Mouse (Mus musculus) C2C12 (cell line): ENCODE results near the gene Ehf. TPM values are rescaled to one million over a fixed set of nuclear protein-coding genes. Genes with fewer than 3 reads are reported as not detected.

Experiments used
- H3K27me3 ChIP-seq: one replicate; pipeline ENCODE4 v1.6.1; 2011; ENCODE audit not compliant: control insufficient read depth, insufficient read depth, insufficient read length
- H3K36me3 ChIP-seq: one replicate; pipeline ENCODE4 v1.6.1; 2011; ENCODE audit not compliant: control insufficient read depth, insufficient read depth
- H3K4me3 ChIP-seq: one replicate; pipeline ENCODE4 v1.5.1; 2011; ENCODE audit warnings: mild to moderate bottlenecking, control low read depth; ENCODE audit not compliant: poor library complexity, insufficient read depth, severe bottlenecking
- H3K79me2 ChIP-seq: one replicate; pipeline ENCODE4 v1.6.1; 2011; ENCODE audit not compliant: control insufficient read depth, insufficient read depth
- H3K79me3 ChIP-seq: one replicate; pipeline ENCODE4 v1.6.1; 2011; ENCODE audit warnings: low read depth, control low read depth
- H3ac ChIP-seq: one replicate; pipeline ENCODE3; 2011; ENCODE audit warnings: low read depth; ENCODE audit not compliant: control insufficient read depth, insufficient read length
- CEBPB ChIP-seq: IDR thresholded peaks from one replicate; pipeline ENCODE4 v1.6.1; 2011; ENCODE audit warnings: low read depth, mild to moderate bottlenecking, control low read depth, moderate library complexity
- CTCF ChIP-seq: IDR thresholded peaks from one replicate; pipeline ENCODE4 v1.5.1; 2011; ENCODE audit not compliant: control insufficient read depth, insufficient read depth, insufficient read length
- FOSL1 ChIP-seq: IDR thresholded peaks from one replicate; pipeline ENCODE4 v1.8.0; 2011; ENCODE audit warnings: mild to moderate bottlenecking, low read length; ENCODE audit not compliant: poor library complexity, insufficient read depth, severe bottlenecking
- MAX ChIP-seq: IDR thresholded peaks from one replicate; pipeline ENCODE4 v1.6.1; 2011; ENCODE audit warnings: mild to moderate bottlenecking, control low read depth
- MYOD1 ChIP-seq: IDR thresholded peaks from one replicate; pipeline ENCODE4 v1.6.1; 2011; ENCODE audit warnings: low read depth; ENCODE audit not compliant: control insufficient read depth, insufficient read length
- MYOG ChIP-seq: IDR thresholded peaks from one replicate; pipeline ENCODE4 v1.6.1; 2011; ENCODE audit not compliant: control insufficient read depth, insufficient read length; ENCODE audit errors: extremely low read depth
- USF1 ChIP-seq: IDR thresholded peaks from one replicate; pipeline ENCODE4 v1.6.1; 2011; ENCODE audit warnings: low read depth, mild to moderate bottlenecking, control low read depth, moderate library complexity
- polyA plus RNA-seq: library from polyadenylated mRNA; unstranded; fragments of >200 nt; fragmentation: generic; extraction: Trizol; gene quantifications from one replicate; pipeline ENCODE4 v1.2.1, GENCODE M21; 2012; ENCODE audit warnings: missing spikeins

Ehf gene
- polyA plus RNA-seq, 1 experiment, result not detected

DNA sequence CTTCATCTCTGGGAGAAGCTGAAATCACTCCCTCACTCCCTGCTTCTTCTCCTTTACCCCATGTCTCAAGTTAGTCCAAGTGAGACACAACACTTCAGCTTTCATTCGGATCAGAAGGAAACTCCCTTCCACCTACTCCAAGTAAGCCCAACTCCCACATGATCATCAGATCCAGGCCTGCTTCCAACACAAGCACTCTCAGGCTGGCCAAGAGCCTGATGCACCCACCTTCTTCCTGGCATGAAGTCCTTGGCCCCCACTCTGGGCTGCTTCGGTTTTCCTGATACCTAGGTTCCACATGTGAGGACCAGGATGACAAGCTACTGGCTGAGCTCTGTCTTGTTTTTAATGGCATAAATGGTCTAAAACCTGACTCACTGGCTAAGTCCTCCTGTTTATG is 28.3 kb downstream of the Ehf start:
- H3K4me3 ChIP-seq, result no peak overlapping the region
- TF ChIP-seq MYOD1 (no peak), FOSL1 (no peak), CEBPB (no peak), MYOG (no peak), CTCF (no peak), USF1 (no peak), MAX (no peak)
- H3ac ChIP-seq, result no peak overlapping the region

DNA sequence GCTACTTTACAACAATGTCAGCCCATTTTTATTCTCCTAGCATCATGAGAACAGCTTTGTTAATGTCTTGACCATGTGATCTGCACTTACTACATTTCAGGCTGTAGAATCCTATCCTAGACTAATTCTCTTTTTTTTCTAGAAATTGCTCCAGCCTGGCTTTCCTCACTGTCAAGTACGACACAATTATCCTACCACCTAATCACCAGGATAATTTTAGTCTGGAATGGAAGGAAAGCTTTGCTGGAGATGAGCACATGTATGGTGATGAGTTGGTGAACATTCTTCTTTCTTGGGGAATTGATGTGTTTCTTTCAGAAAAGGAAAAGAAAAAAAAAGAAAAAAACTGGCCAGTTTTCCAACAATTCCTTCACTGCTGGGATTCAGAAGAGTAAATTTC is 28.8 kb downstream of the Ehf start:
- H3ac ChIP-seq, result no peak overlapping the region
- H3K4me3 ChIP-seq, result no peak overlapping the region
- H3K79me2 ChIP-seq, result no peaks in the 10 kb centered on the region
- H3K79me3 ChIP-seq, result no peaks in the 10 kb centered on the region
- no peak for TF ChIP-seq MYOG
- TF ChIP-seq FOSL1, result no peak
- no peak for TF ChIP-seq MYOD1
- no peak for TF ChIP-seq USF1
- no peak for TF ChIP-seq MAX
- no peak for TF ChIP-seq CTCF
- no peak for TF ChIP-seq CEBPB
- H3K27me3 ChIP-seq, result peaks cover 6% of the 10 kb centered on the region
- no peaks in the 10 kb centered on the region for H3K36me3 ChIP-seq

More for the DNA sequence above, 28.3 kb downstream of the Ehf start:
- peaks cover 11% of the 10 kb centered on the region for H3K27me3 ChIP-seq
- no peaks in the 10 kb centered on the region for H3K79me3 ChIP-seq
- H3K36me3 ChIP-seq, result no peaks in the 10 kb centered on the region
- H3K79me2 ChIP-seq, result no peaks in the 10 kb centered on the region

DNA sequence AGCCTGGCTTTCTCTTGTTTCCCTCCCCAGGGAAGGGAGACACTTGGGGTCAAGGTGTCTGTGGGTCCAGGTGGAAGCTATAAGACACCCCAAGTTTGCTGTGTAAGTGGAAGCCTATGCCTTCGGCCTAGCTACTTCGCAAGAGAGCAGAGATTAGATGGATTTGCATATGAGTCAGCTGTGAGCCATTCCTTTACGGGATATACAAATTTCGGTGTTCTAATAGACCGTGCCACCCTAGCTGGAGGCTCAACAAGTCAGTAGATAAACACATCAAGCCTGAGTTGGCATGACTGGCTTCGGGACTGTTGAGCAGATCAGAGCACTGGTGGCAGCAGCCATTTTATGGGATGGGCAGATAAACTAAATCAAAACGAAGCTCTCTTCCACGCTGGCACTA is 31.6 kb downstream of the Ehf start:
- Histone ChIP-seq H3K27me3 (peaks cover 11% of the 10 kb centered on the region), H3ac (no peak overlapping the region), H3K4me3 (no peak overlapping the region), H3K36me3 (no peaks in the 10 kb centered on the region), H3K79me2 (no peaks in the 10 kb centered on the region), H3K79me3 (no peaks in the 10 kb centered on the region)
- TF ChIP-seq MYOD1 (no peak), CEBPB (no peak), MAX (no peak), CTCF (no peak), MYOG (no peak), FOSL1 (no peak), USF1 (no peak)

DNA sequence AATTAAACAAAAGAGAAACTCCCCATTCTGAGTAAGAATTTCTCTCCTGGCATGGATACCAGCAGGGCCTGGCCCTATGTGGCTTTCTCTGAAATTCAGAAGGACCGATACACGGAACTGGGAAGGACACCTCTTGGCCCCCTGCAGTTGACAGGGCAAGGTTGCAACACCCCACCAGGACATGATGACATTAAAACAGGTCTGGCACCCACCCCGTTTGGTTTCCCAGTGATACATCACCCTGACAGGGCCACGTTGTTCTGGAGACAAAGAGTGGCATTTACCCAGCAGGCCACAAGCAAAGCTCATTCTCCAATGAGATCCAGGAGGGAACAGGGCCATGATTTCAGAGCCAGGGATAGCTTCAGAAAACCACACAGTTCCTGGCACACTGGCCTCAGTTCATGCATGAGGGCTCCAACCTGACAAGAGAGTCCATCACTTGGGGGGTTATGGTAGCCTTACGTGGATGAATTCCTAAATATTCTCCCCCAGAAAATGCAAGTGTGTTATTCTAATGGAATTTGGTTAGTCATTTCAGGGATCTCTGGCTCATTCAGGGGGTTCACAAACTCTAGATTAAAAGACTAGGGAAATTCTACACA is 32.4 kb downstream of the Ehf start:
- no peak for TF ChIP-seq MAX
- no peak for TF ChIP-seq FOSL1
- no peak for TF ChIP-seq MYOG
- no peak for TF ChIP-seq CTCF
- no peak for TF ChIP-seq USF1
- TF ChIP-seq MYOD1, result no peak
- TF ChIP-seq CEBPB, result no peak
- Histone ChIP-seq H3K27me3 (peaks cover 14% of the 10 kb centered on the region), H3ac (no peak overlapping the region), H3K79me3 (no peaks in the 10 kb centered on the region), H3K79me2 (no peaks in the 10 kb centered on the region), H3K4me3 (no peak overlapping the region), H3K36me3 (no peaks in the 10 kb centered on the region)

DNA sequence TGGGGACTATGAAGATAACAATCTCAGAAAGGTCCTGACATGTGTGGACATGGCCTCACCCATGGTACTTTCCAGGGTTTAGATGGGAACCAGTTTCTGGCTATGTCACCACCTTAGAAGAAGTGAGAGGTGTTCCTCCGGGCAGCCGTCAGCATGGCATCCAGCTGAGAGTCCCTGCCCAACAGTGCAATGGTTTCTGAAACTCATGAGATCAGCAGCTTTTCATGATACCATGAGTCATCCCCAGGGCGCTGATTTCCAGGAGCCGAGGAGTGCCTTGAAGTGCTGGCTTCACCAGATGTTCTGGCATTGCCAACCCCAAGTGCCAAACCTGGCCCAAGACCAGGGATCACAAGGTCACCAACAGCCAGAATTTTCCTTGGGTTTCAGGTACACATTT is 64.0 kb downstream of the Ehf start:
- H3K36me3 ChIP-seq, result no peaks in the 10 kb centered on the region

DNA sequence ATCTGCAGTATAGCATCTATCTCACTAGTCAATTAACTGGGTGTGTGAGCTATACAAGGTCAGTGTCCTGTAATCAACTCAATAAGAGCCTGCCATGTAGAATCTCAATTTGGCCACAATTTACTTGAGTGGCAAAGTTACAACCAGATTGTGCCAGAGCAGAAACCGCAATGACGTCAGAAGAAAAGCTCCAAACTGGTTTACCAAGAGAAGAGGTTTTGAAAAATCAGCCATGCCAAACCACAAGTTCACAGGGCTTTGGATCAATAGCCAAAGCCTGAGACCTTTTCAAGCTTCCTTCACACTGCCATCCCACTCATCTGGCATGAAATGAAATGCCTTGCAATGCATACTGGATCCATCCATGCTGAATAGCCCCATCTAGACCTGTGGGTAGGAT is 76.3 kb downstream of the Ehf start:
- H3K4me3 ChIP-seq, result no peak overlapping the region
- H3K79me2 ChIP-seq, result no peaks in the 10 kb centered on the region
- H3K36me3 ChIP-seq, result no peaks in the 10 kb centered on the region
- no peak overlapping the region for H3ac ChIP-seq
- no peaks in the 10 kb centered on the region for H3K79me3 ChIP-seq
- peaks cover 11% of the 10 kb centered on the region for H3K27me3 ChIP-seq
- no peak for TF ChIP-seq MAX
- no peak for TF ChIP-seq MYOD1
- TF ChIP-seq CEBPB, result no peak
- no peak for TF ChIP-seq CTCF
- no peak for TF ChIP-seq USF1
- TF ChIP-seq MYOG, result no peak
- no peak for TF ChIP-seq FOSL1

More for the DNA sequence above, 64.0 kb downstream of the Ehf start:
- no peaks in the 10 kb centered on the region for H3K79me3 ChIP-seq
- TF ChIP-seq CTCF, result no peak
- TF ChIP-seq MYOD1, result no peak
- no peak for TF ChIP-seq CEBPB
- no peak for TF ChIP-seq USF1
- no peak for TF ChIP-seq MYOG
- TF ChIP-seq FOSL1, result no peak
- no peak for TF ChIP-seq MAX
- H3K79me2 ChIP-seq, result no peaks in the 10 kb centered on the region
- H3K27me3 ChIP-seq, result no peaks in the 10 kb centered on the region
- H3ac ChIP-seq, result no peak overlapping the region
- no peak overlapping the region for H3K4me3 ChIP-seq
